Mouse (Mus musculus) megakaryocyte, adult 5-6 weeks (primary cell): Measurements from ENCODE around the gene Mt3. TPM values are rescaled to one million over a fixed set of nuclear protein-coding genes. Genes with fewer than 3 reads are reported as not detected.
"Not testable (repeated sequence)": the region's sequence is repeated elsewhere in the genome, so short reads cannot be mapped to it uniquely, and the experiment has no call there.

Experiments used
- ATAC-seq: 2 replicates; pipeline ENCODE4 v1.8.0; 2016; ENCODE audit warnings: mild to moderate bottlenecking, inconsistent platforms; ENCODE audit not compliant: poor library complexity, severe bottlenecking
- total RNA-seq, 2 experiments: library from RNA; stranded (forward) in 1 of 2; stranded (reverse) in 1 of 2; fragments of 153-499, 151-499 nt in 1 of 2; fragments of 221-1000, 200-1000 nt in 1 of 2; gene quantifications; 2 replicates each; pipeline versions ENCODE4 v1.2.3 to v1.2.4; 2015 to 2017

The Mt3 gene
- total RNA-seq (2015) (not detected in 2 replicates), total RNA-seq (2017) (not detected in 2 replicates)

GRCm38 (mm10) chr8:94152513-94153300 is at the start of gene Mt3:
TSS of gene Mt3 (plus strand) at chr8:94152607.
- no peak for ATAC-seq

- no peak for ATAC-seq
Measured at GRCm38 (mm10) chr8:94104146-94104545, 48.3 kb upstream of the Mt3 start.

- ATAC-seq: no peak
Measured at GRCm38 (mm10) chr8:94107871-94108270, 44.5 kb upstream of the Mt3 start.

- no peak for ATAC-seq
Measured at GRCm38 (mm10) chr8:94109396-94109795, 43.0 kb upstream of the Mt3 start.

GRCm38 (mm10) chr8:94109835-94110234 is 42.6 kb upstream of the Mt3 start:
- no peak for ATAC-seq

- ATAC-seq: no peak
Measured at GRCm38 (mm10) chr8:94110526-94111177, 41.8 kb upstream of the Mt3 start.

- no peak for ATAC-seq
Measured at GRCm38 (mm10) chr8:94113435-94113834, 39.0 kb upstream of the Mt3 start.

- ATAC-seq: no peak
Measured at GRCm38 (mm10) chr8:94113972-94114371, 38.4 kb upstream of the Mt3 start.

GRCm38 (mm10) chr8:94118776-94119430 is 33.5 kb upstream of the Mt3 start:
- ATAC-seq: no peak

GRCm38 (mm10) chr8:94121625-94122024 is 30.8 kb upstream of the Mt3 start:
- ATAC-seq: no peak

- ATAC-seq: peak; percentile 83
Measured at GRCm38 (mm10) chr8:94122711-94123468, 29.5 kb upstream of the Mt3 start.

GRCm38 (mm10) chr8:94127711-94128110 is 24.7 kb upstream of the Mt3 start:
- no peak for ATAC-seq

GRCm38 (mm10) chr8:94129133-94129789 is 23.1 kb upstream of the Mt3 start:
- no peak for ATAC-seq

GRCm38 (mm10) chr8:94130126-94130525 is 22.3 kb upstream of the Mt3 start:
- no peak for ATAC-seq

- ATAC-seq: no peak
Measured at GRCm38 (mm10) chr8:94132096-94132495, 20.3 kb upstream of the Mt3 start.

- ATAC-seq: not testable (repeated sequence)
Measured at GRCm38 (mm10) chr8:94134601-94135000, 17.8 kb upstream of the Mt3 start.

GRCm38 (mm10) chr8:94135556-94135955 is 16.9 kb upstream of the Mt3 start:
- ATAC-seq: no peak

GRCm38 (mm10) chr8:94136192-94136591 is 16.2 kb upstream of the Mt3 start:
- ATAC-seq: no peak

- ATAC-seq: no peak
Measured at GRCm38 (mm10) chr8:94136933-94137332, 15.5 kb upstream of the Mt3 start, which contains the start of gene Mt4. TSS of gene Mt4 (plus strand) at chr8:94137197.

- ATAC-seq: no peak
Measured at GRCm38 (mm10) chr8:94140266-94140795, 12.1 kb upstream of the Mt3 start.
